Mouse (Mus musculus) right cerebral cortex, adult 2 months (tissue): Measurements from ENCODE around the gene Robo2.

Experiments
- DNase-seq, 2 experiments: peaks; one replicate each; pipeline ENCODE4 v3.0.0; 2021 to 2022; ENCODE audit warnings: low spot score in 2 of 2

The Robo2 gene

GRCm38 (mm10) chr16:73957675-73958523 is 453.7 kb downstream of the Robo2 start:
- DNase-seq = no peak

- no peak for DNase-seq
Observed at GRCm38 (mm10) chr16:73946171-73946570, 465.5 kb downstream of the Robo2 start.

GRCm38 (mm10) chr16:73940211-73940541 is 471.4 kb downstream of the Robo2 start:
- no peak for DNase-seq

- DNase-seq = no peak
Observed at GRCm38 (mm10) chr16:73939423-73940210, 472.0 kb downstream of the Robo2 start.

GRCm38 (mm10) chr16:73930323-73930722 is 481.3 kb downstream of the Robo2 start:
- DNase-seq = no peak

GRCm38 (mm10) chr16:73927481-73927880 is 484.1 kb downstream of the Robo2 start:
- no peak for DNase-seq

GRCm38 (mm10) chr16:73915425-73915824 is 496.2 kb downstream of the Robo2 start:
- no peak for DNase-seq

GRCm38 (mm10) chr16:73914936-73915335 is 496.7 kb downstream of the Robo2 start:
- DNase-seq = no peak

GRCm38 (mm10) chr16:73908504-73908903 is 503.1 kb downstream of the Robo2 start:
- no peak for DNase-seq

- DNase-seq = no peak
Observed at GRCm38 (mm10) chr16:73896856-73897255, 514.8 kb downstream of the Robo2 start.

GRCm38 (mm10) chr16:73881911-73882310 is 529.7 kb downstream of the Robo2 start:
- no peak for DNase-seq

- DNase-seq = no peak
Observed at GRCm38 (mm10) chr16:73877973-73878372, 533.7 kb downstream of the Robo2 start.

GRCm38 (mm10) chr16:73874991-73875390 is 536.6 kb downstream of the Robo2 start:
- no peak for DNase-seq

GRCm38 (mm10) chr16:73873828-73874558 is 537.6 kb downstream of the Robo2 start:
- no peak for DNase-seq

- no peak for DNase-seq
Observed at GRCm38 (mm10) chr16:73870296-73870695, 541.3 kb downstream of the Robo2 start.

- no peak for DNase-seq
Observed at GRCm38 (mm10) chr16:73869527-73870212, 542.0 kb downstream of the Robo2 start.

- DNase-seq = no peak
Observed at GRCm38 (mm10) chr16:73864625-73865024, 547.0 kb downstream of the Robo2 start.

- no peak for DNase-seq
Observed at GRCm38 (mm10) chr16:73863748-73864147, 547.9 kb downstream of the Robo2 start.

GRCm38 (mm10) chr16:73858717-73859116 is 552.9 kb downstream of the Robo2 start:
- no peak for DNase-seq

- no peak for DNase-seq
Observed at GRCm38 (mm10) chr16:73855821-73856220, 555.8 kb downstream of the Robo2 start.
